Mouse (Mus musculus): ENCODE measurements around the gene Zbtb42. TPM values are rescaled to one million over a fixed set of nuclear protein-coding genes. Genes with fewer than 3 reads are reported as not detected.

Gene Zbtb42
- polyA plus RNA-seq, 1 experiment from 2014 or later = 2.4 TPM

DNA sequence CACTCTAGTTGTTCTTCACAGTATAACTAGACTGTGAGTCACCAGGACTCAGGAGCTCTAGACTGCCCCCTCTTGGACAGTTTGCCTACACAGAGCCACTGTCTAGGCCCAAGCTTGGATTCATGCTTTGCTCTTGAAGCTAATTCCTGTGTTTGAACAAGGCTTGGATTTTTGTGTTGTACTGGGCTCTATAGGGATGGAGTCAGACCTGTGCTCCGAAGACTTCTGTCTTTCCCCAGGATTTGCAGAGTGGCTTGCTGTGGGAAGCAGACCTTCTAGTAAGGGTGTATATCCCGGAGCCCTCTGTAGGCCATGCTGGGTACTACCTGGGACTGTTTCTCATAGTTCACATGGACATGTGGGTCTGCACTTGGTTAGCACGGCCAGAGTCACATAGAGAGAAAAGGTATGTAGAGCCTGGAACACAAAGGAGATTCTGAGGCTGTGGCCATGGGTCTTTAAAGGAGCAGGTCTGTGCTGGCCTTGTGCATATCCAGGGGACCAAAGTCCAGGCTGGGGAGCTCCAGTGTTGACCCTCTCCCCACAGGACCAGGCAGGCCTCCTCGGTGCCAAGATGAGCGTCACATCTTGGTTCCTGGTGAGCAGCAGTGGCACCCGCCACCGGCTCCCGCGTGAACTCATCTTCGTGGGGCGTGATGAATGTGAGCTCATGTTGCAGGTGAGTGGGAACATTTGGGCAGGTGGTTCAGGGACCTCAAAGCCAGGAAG lies 45.6 kb downstream of the Zbtb42 start:
- peaks cover 28% of the 10 kb centered on the region for H3K4me1 ChIP-seq (ENCODE audit: control insufficient read depth, insufficient read depth, low read depth, low read length)
- ATAC-seq = no peak
- WGBS = 82% methylated on average over 11 of the region's 11 CpGs

GRCm38 (mm10) chr12:112727801-112728200 lies 49.2 kb downstream of the Zbtb42 start:
- Histone ChIP-seq H3K9me3 (ENCODE audit: control insufficient read depth, low read length) (no peaks in the 10 kb centered on the region), H3K4me3 (ENCODE audit: low read length) (no peak overlapping the region), H3K27me3 (replicated peaks; ENCODE audit: control insufficient read depth, insufficient read depth, low read length) (no peaks in the 10 kb centered on the region), H3K4me2 (ENCODE audit: low read length) (no peak overlapping the region), H3K36me3 (ENCODE audit: control insufficient read depth, insufficient read depth, low read length) (peaks cover 7% of the 10 kb centered on the region), H3K27ac (ENCODE audit: low read depth, low read length) (no peak overlapping the region), H3K4me1 (ENCODE audit: control insufficient read depth, insufficient read depth, low read depth, low read length) (peaks cover 20% of the 10 kb centered on the region), H3K9ac (ENCODE audit: low read depth, low read length) (no peak overlapping the region)
- ATAC-seq = no peak
- WGBS = 57% methylated on average over 8 of the region's 8 CpGs

More for the DNA sequence above, 45.6 kb downstream of the Zbtb42 start:
- peak overlapping the region; percentile 14; the same call in 1 of the 2 replicates for H3K4me2 ChIP-seq (ENCODE audit: low read length)
- H3K27me3 ChIP-seq (replicated peaks; ENCODE audit: control insufficient read depth, insufficient read depth, low read length) = peaks cover 6% of the 10 kb centered on the region
- H3K4me3 ChIP-seq (ENCODE audit: low read length) = no peak overlapping the region
- H3K9ac ChIP-seq (ENCODE audit: low read depth, low read length) = no peak overlapping the region
- H3K36me3 ChIP-seq (ENCODE audit: control insufficient read depth, insufficient read depth, low read length) = no peaks in the 10 kb centered on the region
- no peaks in the 10 kb centered on the region for H3K9me3 ChIP-seq (ENCODE audit: control insufficient read depth, low read length)
- no peak overlapping the region for H3K27ac ChIP-seq (ENCODE audit: low read depth, low read length)

DNA sequence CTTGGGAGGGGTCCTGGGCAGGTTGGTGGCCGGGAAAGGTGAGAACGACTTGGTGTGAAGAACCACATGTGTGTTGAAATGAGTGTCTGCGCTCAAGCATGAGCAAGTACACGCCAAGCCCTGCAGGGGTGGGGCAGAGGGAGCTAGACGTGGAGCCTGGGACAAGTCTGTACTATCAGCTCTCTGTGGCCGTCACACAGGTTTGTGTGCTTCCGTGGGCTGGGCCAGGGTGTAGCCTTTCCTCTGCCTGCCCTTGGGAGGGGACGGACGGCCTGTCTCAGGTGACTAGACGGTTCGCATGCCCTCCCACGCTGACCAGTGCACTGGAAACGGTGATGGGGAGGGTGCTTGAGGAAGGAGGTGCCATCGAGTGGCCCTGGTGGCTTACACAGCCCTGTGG lies 52.2 kb downstream of the Zbtb42 start:
- H3K9me3 ChIP-seq (ENCODE audit: control insufficient read depth, low read length) = no peaks in the 10 kb centered on the region
- H3K27ac ChIP-seq (ENCODE audit: low read depth, low read length) = no peak overlapping the region
- 91% methylated on average over 14 of the region's 14 CpGs for WGBS
- H3K4me2 ChIP-seq (ENCODE audit: low read length) = no peak overlapping the region
- H3K4me3 ChIP-seq (ENCODE audit: low read length) = no peak overlapping the region
- H3K4me1 ChIP-seq (ENCODE audit: control insufficient read depth, insufficient read depth, low read depth, low read length) = no peaks in the 10 kb centered on the region; the same call in 1 of the 2 replicates
- H3K36me3 ChIP-seq (ENCODE audit: control insufficient read depth, insufficient read depth, low read length) = peaks cover 17% of the 10 kb centered on the region
- ATAC-seq = no peak
- H3K9ac ChIP-seq (ENCODE audit: low read depth, low read length) = no peak overlapping the region
- H3K27me3 ChIP-seq (replicated peaks; ENCODE audit: control insufficient read depth, insufficient read depth, low read length) = no peaks in the 10 kb centered on the region

Small RNAs within 50 kb of the gene (microRNA-seq; reads per million reads assigned to microRNA genes)
- gene Mir6939 = 1.5 reads per million

Other genes starting within 250 kb of the Zbtb42 start
- gene A530016L24Rik, start 189.4 kb upstream of the Zbtb42 start, polyA plus RNA-seq (2015; fragmentation: Nextera tagmentation; extraction: Ambion mirVana) = 0.10 and 0.12 TPM in 2 replicates
- gene Tmem179, start 162.1 kb upstream of the Zbtb42 start, polyA plus RNA-seq (2015; fragmentation: Nextera tagmentation; extraction: Ambion mirVana) = 92.7 and 96.1 TPM in 2 replicates
- 1.0 and 1.1 TPM in 2 replicates for gene Inf2, start 90.0 kb upstream of the Zbtb42 start, polyA plus RNA-seq (2015; fragmentation: Nextera tagmentation; extraction: Ambion mirVana)
- 7.7 and 7.9 TPM in 2 replicates for gene Adssl1, start 58.8 kb upstream of the Zbtb42 start, polyA plus RNA-seq (2015; fragmentation: Nextera tagmentation; extraction: Ambion mirVana)
- gene Siva1, start 34.1 kb upstream of the Zbtb42 start, polyA plus RNA-seq (2015; fragmentation: Nextera tagmentation; extraction: Ambion mirVana) = 48.1 and 57.5 TPM in 2 replicates
- gene Akt1, start 3.9 kb upstream of the Zbtb42 start, polyA plus RNA-seq (2015; fragmentation: Nextera tagmentation; extraction: Ambion mirVana) = 55.6 and 62.3 TPM in 2 replicates
- gene Cep170b, start 41.6 kb downstream of the Zbtb42 start, polyA plus RNA-seq (2015; fragmentation: Nextera tagmentation; extraction: Ambion mirVana) = 29.5 and 30.6 TPM in 2 replicates
- gene Pld4, start 81.8 kb downstream of the Zbtb42 start, polyA plus RNA-seq (2015; fragmentation: Nextera tagmentation; extraction: Ambion mirVana) = 5.6 and 7.0 TPM in 2 replicates
- gene Ahnak2, start 123.8 kb downstream of the Zbtb42 start, polyA plus RNA-seq (2015; fragmentation: Nextera tagmentation; extraction: Ambion mirVana) = 3.4 and 3.7 TPM in 2 replicates
- gene Clba1, start 130.1 kb downstream of the Zbtb42 start, polyA plus RNA-seq (2015; fragmentation: Nextera tagmentation; extraction: Ambion mirVana) = 21.7 and 24.2 TPM in 2 replicates
- gene Cdca4, start 150.6 kb downstream of the Zbtb42 start, polyA plus RNA-seq (2015; fragmentation: Nextera tagmentation; extraction: Ambion mirVana) = 31.3 and 36.7 TPM in 2 replicates
- gene Gpr132, start 189.4 kb downstream of the Zbtb42 start, polyA plus RNA-seq (2015; fragmentation: Nextera tagmentation; extraction: Ambion mirVana) = 0.08 TPM in 1 of 2 replicates, not detected in the other

Data from hindbrain, embryonic 16.5 days (tissue).